Mouse (Mus musculus) heart, embryonic 11.5 days (tissue): ENCODE results near the gene Col23a1. TPM values are rescaled to one million over a fixed set of nuclear protein-coding genes. Genes with fewer than 3 reads are reported as not detected.
"Not testable (repeated sequence)": the region's sequence is repeated elsewhere in the genome, so short reads cannot be mapped to it uniquely, and the experiment has no call there.

Experiments
- ATAC-seq: fragments of 200-750 bp; cut with Nextera tagmentation; replicated peaks from 2 replicates; pipeline ENCODE4 v1.8.0; 2017; ENCODE audit warnings: moderate library complexity; ENCODE audit not compliant: insufficient number of reproducible peaks, low FRiP score, low TSS enrichment
- H3K27ac ChIP-seq: fragments of 300-500 bp; sonication (generic); 2 replicates; pipeline ENCODE4 v1.5.1; 2014; ENCODE audit warnings: mild to moderate bottlenecking, low read depth, low read length
- H3K27me3 ChIP-seq: fragments of 300-500 bp; sonication (generic); 2 replicates; pipeline ENCODE4 v1.6.1; 2014; ENCODE audit warnings: mild to moderate bottlenecking, low read length, mixed read lengths; ENCODE audit not compliant: control insufficient read depth, insufficient read depth
- H3K36me3 ChIP-seq: fragments of 300-500 bp; sonication (generic); 2 replicates; pipeline ENCODE4 v1.6.1; 2014; ENCODE audit warnings: mild to moderate bottlenecking, low read length, moderate library complexity, mixed read lengths; ENCODE audit not compliant: control insufficient read depth, insufficient read depth
- H3K4me1 ChIP-seq: fragments of 300-500 bp; sonication (generic); 2 replicates; pipeline ENCODE4 v1.6.1; 2014; ENCODE audit warnings: low read length; ENCODE audit not compliant: control insufficient read depth, insufficient read depth
- H3K4me2 ChIP-seq: fragments of 300-500 bp; sonication (generic); 2 replicates; pipeline ENCODE4 v1.6.1; 2014; ENCODE audit warnings: mild to moderate bottlenecking, moderate library complexity
- H3K4me3 ChIP-seq: fragments of 300-500 bp; sonication (generic); 2 replicates; pipeline ENCODE4 v1.5.1; 2014; ENCODE audit warnings: low read depth, low read length
- H3K9ac ChIP-seq: fragments of 300-500 bp; sonication (generic); 2 replicates; pipeline ENCODE4 v1.6.1; 2014; ENCODE audit warnings: mild to moderate bottlenecking, low read depth, low read length, moderate library complexity
- H3K9me3 ChIP-seq: fragments of 300-500 bp; sonication (generic); replicated peaks from 2 replicates; pipeline ENCODE4 v1.6.1; 2016; ENCODE audit warnings: low read length; ENCODE audit not compliant: control insufficient read depth
- WGBS: fragments of 180-500 bp; shearing (Covaris S2); extraction: QIAGEN DNeasy Blood & Tissue Kit; methylation state at CpG from one replicate; pipeline ENCODE4 v1.1.7; 2014; ENCODE audit not compliant: insufficient replicate concordance; 5-methylcytosine and 5-hydroxymethylcytosine counted together
- polyA plus RNA-seq: library from polyadenylated mRNA; unstranded; fragments of >200 nt; fragmentation: Nextera tagmentation; extraction: Ambion mirVana; gene quantifications from 2 replicates; pipeline ENCODE4 v1.2.1, GENCODE M21; 2014

Col23a1 gene
- polyA plus RNA-seq, 1 experiment from 2014 or later: 10.3 TPM

- Histone ChIP-seq H3K9ac (no peak overlapping the region), H3K36me3 (no peaks in the 10 kb centered on the region), H3K4me3 (no peak overlapping the region), H3K4me2 (no peak overlapping the region), H3K9me3 (no peaks in the 10 kb centered on the region), H3K4me1 (0 out of 2 replicates have a peak, but pooled peaks cover 3% of the 10 kb centered on the region), H3K27me3 (no peaks in the 10 kb centered on the region), H3K27ac (no peak overlapping the region)
- 73% methylated on average over 9 of the region's 9 CpGs for WGBS
- no peak for ATAC-seq
Observed at GRCm38 (mm10) chr11:51351151-51351550, 61.4 kb downstream of the Col23a1 start.

GRCm38 (mm10) chr11:51351841-51352240, 62.1 kb downstream of the Col23a1 start:
- no peaks in the 10 kb centered on the region for H3K9me3 ChIP-seq
- WGBS: 64% methylated on average over 5 of the region's 5 CpGs
- H3K4me1 ChIP-seq: 0 out of 2 replicates have a peak, but pooled peaks cover 3% of the 10 kb centered on the region
- H3K4me2 ChIP-seq: no peak overlapping the region
- no peak for ATAC-seq
- H3K4me3 ChIP-seq: no peak overlapping the region
- H3K9ac ChIP-seq: no peak overlapping the region
- no peaks in the 10 kb centered on the region for H3K36me3 ChIP-seq
- no peaks in the 10 kb centered on the region for H3K27me3 ChIP-seq
- H3K27ac ChIP-seq: no peak overlapping the region

DNA sequence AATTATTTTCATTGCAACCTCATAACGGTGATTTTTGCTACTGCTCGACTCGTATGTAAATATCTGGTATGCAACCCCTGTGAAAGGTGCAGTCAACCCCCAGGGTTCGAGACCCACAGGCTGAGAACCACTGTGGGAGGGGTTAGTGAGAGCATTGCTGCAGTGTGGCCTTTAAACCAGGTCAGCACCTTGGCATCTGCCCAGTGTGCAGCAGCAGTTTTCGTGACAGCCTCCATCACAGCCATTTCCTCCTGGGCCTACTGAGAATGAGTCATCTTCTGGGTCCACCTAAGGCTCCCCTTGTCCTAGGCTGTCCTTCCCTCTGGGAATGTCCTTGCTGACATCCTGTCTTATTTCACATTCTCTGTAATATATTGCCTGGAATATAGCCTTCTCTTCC, 64.0 kb downstream of the Col23a1 start:
- H3K4me1 ChIP-seq: 0 out of 2 replicates have a peak, but pooled peaks cover 3% of the 10 kb centered on the region
- 71% methylated on average over 5 of the region's 5 CpGs for WGBS
- H3K27ac ChIP-seq: no peak overlapping the region
- H3K36me3 ChIP-seq: no peaks in the 10 kb centered on the region
- no peak overlapping the region for H3K4me3 ChIP-seq
- ATAC-seq: no peak
- H3K4me2 ChIP-seq: no peak overlapping the region
- no peaks in the 10 kb centered on the region for H3K27me3 ChIP-seq
- H3K9ac ChIP-seq: no peak overlapping the region
- no peaks in the 10 kb centered on the region for H3K9me3 ChIP-seq

GRCm38 (mm10) chr11:51358981-51359380, 69.3 kb downstream of the Col23a1 start:
- WGBS: 92% methylated on average over 9 of the region's 9 CpGs

GRCm38 (mm10) chr11:51364353-51364752, 74.6 kb downstream of the Col23a1 start:
- Histone ChIP-seq H3K4me3 (no peak overlapping the region), H3K27me3 (no peaks in the 10 kb centered on the region), H3K27ac (no peak overlapping the region), H3K4me1 (no peaks in the 10 kb centered on the region), H3K36me3 (no peaks in the 10 kb centered on the region), H3K4me2 (no peak overlapping the region), H3K9me3 (no peaks in the 10 kb centered on the region), H3K9ac (no peak overlapping the region)
- no peak for ATAC-seq
- WGBS: 64% methylated on average over 5 of the region's 5 CpGs

More at GRCm38 (mm10) chr11:51358981-51359380, 69.3 kb downstream of the Col23a1 start:
- H3K9ac ChIP-seq, H3K4me3 ChIP-seq, H3K4me2 ChIP-seq, ATAC-seq, H3K27me3 ChIP-seq, H3K27ac ChIP-seq, H3K9me3 ChIP-seq, H3K4me1 ChIP-seq, H3K36me3 ChIP-seq: not testable (repeated sequence)

- WGBS: 58% methylated on average over 5 of the region's 5 CpGs
- H3K27ac ChIP-seq: no peak overlapping the region
- no peak overlapping the region for H3K4me3 ChIP-seq
- H3K9me3 ChIP-seq: no peaks in the 10 kb centered on the region
- no peaks in the 10 kb centered on the region; the same call in 1 of the 2 replicates for H3K27me3 ChIP-seq
- no peak overlapping the region for H3K9ac ChIP-seq
- no peak overlapping the region for H3K4me2 ChIP-seq
- no peak for ATAC-seq
- peaks cover 11% of the 10 kb centered on the region for H3K4me1 ChIP-seq
- no peaks in the 10 kb centered on the region for H3K36me3 ChIP-seq
Observed at GRCm38 (mm10) chr11:51367334-51367733, 77.6 kb downstream of the Col23a1 start.

- Histone ChIP-seq H3K36me3 (no peaks in the 10 kb centered on the region), H3K9me3 (no peaks in the 10 kb centered on the region), H3K27me3 (no peaks in the 10 kb centered on the region; the same call in 1 of the 2 replicates), H3K4me3 (no peak overlapping the region), H3K4me1 (peaks cover 11% of the 10 kb centered on the region), H3K9ac (no peak overlapping the region), H3K4me2 (no peak overlapping the region), H3K27ac (no peak overlapping the region)
- no peak for ATAC-seq
- WGBS: 34% methylated on average over 4 of the region's 4 CpGs
Observed at GRCm38 (mm10) chr11:51370273-51370672, 80.6 kb downstream of the Col23a1 start.

DNA sequence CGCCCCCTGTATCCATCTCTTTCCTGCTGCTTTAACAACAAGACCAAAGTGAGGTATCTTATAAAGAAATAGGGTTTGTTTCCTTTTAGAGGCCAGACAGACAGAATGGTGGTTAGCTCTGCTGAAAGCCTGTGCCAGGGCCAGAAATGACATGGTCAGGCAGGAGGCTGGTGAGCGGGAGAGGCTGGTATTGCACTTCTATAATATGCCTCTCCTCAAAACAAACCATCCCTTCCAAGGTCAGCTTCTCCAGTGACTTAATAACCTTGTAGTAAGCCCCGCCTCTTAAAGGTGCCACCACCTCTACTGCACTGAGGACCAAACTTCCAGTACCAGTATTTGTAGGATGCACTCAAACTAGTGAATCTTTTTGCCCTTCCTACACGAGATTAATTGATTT, 81.6 kb downstream of the Col23a1 start:
- Histone ChIP-seq H3K4me2 (no peak overlapping the region), H3K27ac (no peak overlapping the region), H3K36me3 (no peaks in the 10 kb centered on the region), H3K27me3 (no peaks in the 10 kb centered on the region; the same call in 1 of the 2 replicates), H3K4me3 (no peak overlapping the region), H3K4me1 (peaks cover 11% of the 10 kb centered on the region), H3K9me3 (no peaks in the 10 kb centered on the region), H3K9ac (no peak overlapping the region)
- ATAC-seq: no peak
- WGBS: 60% methylated on average over 4 of the region's 4 CpGs

DNA sequence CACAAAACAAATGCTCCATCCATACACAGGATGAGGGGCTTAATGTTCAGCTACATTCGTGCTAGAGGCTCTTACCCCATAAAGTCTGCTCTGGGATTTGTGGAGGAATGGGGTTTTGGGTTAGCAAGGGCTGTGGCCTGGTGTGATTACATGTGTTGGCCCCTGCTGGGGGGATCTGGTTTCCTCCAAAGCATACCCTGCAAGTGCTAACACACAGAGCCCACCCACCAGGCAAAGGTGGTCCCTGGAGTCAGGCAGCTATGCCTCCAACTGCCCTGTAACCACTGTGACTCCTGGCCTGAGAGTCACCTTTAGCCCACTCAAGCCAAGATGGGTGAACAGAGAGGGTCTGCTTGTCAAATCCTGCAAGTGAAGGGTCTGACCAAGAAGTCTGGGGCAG, 82.2 kb downstream of the Col23a1 start:
- H3K27ac ChIP-seq: no peak overlapping the region
- H3K27me3 ChIP-seq: no peaks in the 10 kb centered on the region; the same call in 1 of the 2 replicates
- no peak overlapping the region for H3K9ac ChIP-seq
- H3K4me3 ChIP-seq: no peak overlapping the region
- no peak for ATAC-seq
- WGBS: 77% methylated on average over 1 of the region's 1 CpGs
- no peaks in the 10 kb centered on the region for H3K9me3 ChIP-seq
- no peak overlapping the region for H3K4me2 ChIP-seq
- H3K36me3 ChIP-seq: no peaks in the 10 kb centered on the region
- peaks cover 11% of the 10 kb centered on the region for H3K4me1 ChIP-seq
